Mouse (Mus musculus) limb, embryonic 12.5 days (tissue): ENCODE data around the gene Xpo5. TPM values are rescaled to one million over a fixed set of nuclear protein-coding genes. Genes with fewer than 3 reads are reported as not detected.

Experiments used
- ATAC-seq: fragments of 200-750 bp; cut with Nextera tagmentation; 2 replicates; pipeline ENCODE4 v1.8.0; 2017; ENCODE audit warnings: low read depth, moderate TSS enrichment; ENCODE audit not compliant: insufficient number of reproducible peaks, insufficient read depth, low FRiP score, low TSS enrichment
- H3K27ac ChIP-seq: fragments of 300-500 bp; sonication (generic); 2 replicates; pipeline ENCODE4 v1.5.1; 2016; ENCODE audit warnings: mild to moderate bottlenecking, moderate library complexity
- H3K27me3 ChIP-seq: fragments of 300-500 bp; sonication (generic); 2 replicates; pipeline ENCODE4 v1.6.1; 2016; ENCODE audit warnings: mild to moderate bottlenecking, moderate library complexity
- H3K36me3 ChIP-seq: fragments of 300-500 bp; sonication (generic); 2 replicates; pipeline ENCODE4 v1.6.1; 2016; ENCODE audit warnings: mild to moderate bottlenecking, moderate library complexity
- H3K4me1 ChIP-seq: fragments of 300-500 bp; sonication (generic); replicated peaks from 2 replicates; pipeline ENCODE4 v1.6.1; 2016
- H3K4me2 ChIP-seq: fragments of 300-500 bp; sonication (generic); 2 replicates; pipeline ENCODE4 v1.6.1; 2016; ENCODE audit warnings: mild to moderate bottlenecking, moderate library complexity
- H3K4me3 ChIP-seq: fragments of 300-500 bp; sonication (generic); replicated peaks from 2 replicates; pipeline ENCODE4 v1.5.1; 2016; ENCODE audit warnings: mild to moderate bottlenecking
- H3K9ac ChIP-seq: fragments of 300-500 bp; sonication (generic); replicated peaks from 2 replicates; pipeline ENCODE4 v1.6.1; 2016; ENCODE audit warnings: mild to moderate bottlenecking, moderate library complexity
- H3K9me3 ChIP-seq: fragments of 300-500 bp; sonication (generic); 2 replicates; pipeline ENCODE4 v1.6.1; 2016; ENCODE audit warnings: mild to moderate bottlenecking, moderate library complexity
- WGBS: fragments of 180-500 bp; shearing (Covaris S2); methylation state at CpG from one replicate; pipeline ENCODE4 v1.1.7; 2016; 5-methylcytosine and 5-hydroxymethylcytosine counted together
- polyA plus RNA-seq: library from polyadenylated mRNA; unstranded; fragments of >200 nt; fragmentation: Nextera tagmentation; extraction: Ambion mirVana; gene quantifications from 2 replicates; pipeline ENCODE4 v1.2.1, GENCODE M21; 2016

Xpo5 gene
- polyA plus RNA-seq, 1 experiment from 2014 or later = 63.1 TPM

- Histone ChIP-seq H3K4me2 (peak overlapping the region; percentile 92), H3K9ac (0 out of 2 replicates have a peak overlapping the region, but pooled peaks have one; percentile 13), H3K27me3 (no peaks in the 10 kb centered on the region), H3K9me3 (no peaks in the 10 kb centered on the region), H3K36me3 (peaks cover 50% of the 10 kb centered on the region), H3K27ac (no peak overlapping the region), H3K4me3 (peak overlapping the region; percentile 94), H3K4me1 (peaks cover 25% of the 10 kb centered on the region)
- no peak for ATAC-seq
- WGBS = 76% methylated on average over 6 of the region's 6 CpGs
Measured at GRCm38 (mm10) chr17:46201151-46201550, 1.4 kb upstream of the Xpo5 start.

DNA sequence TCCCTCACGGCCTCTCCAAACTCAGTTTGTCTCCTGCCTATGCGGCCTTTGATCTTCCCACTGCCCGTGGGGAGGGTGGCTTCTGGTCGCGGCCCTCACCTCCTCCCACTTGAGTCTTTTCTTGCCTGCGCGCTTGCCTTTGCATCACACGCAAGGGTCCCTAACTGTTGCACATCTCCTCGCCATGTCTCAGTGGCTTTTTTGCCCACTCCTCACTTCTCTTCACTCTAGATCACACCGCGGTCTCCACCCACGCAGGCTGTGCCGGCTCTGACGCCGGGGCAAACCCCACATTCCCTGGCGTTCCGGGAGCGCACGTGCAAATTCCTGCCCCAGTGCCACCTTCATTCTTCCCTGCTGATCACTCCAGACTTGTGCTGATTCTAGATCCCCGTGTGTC, 496 bp downstream of the Xpo5 start:
- peak overlapping the region; percentile 83 for H3K27ac ChIP-seq
- ATAC-seq = peak; percentile 58; the same call in 1 of the 2 replicates
- peak overlapping the region; percentile 94 for H3K4me3 ChIP-seq
- H3K36me3 ChIP-seq = peaks cover 50% of the 10 kb centered on the region
- H3K9ac ChIP-seq = peak overlapping the region; percentile 86
- under 1% methylated on average over 20 of the region's 20 CpGs for WGBS
- peaks cover 25% of the 10 kb centered on the region for H3K4me1 ChIP-seq
- peak overlapping the region; percentile 92 for H3K4me2 ChIP-seq
- H3K9me3 ChIP-seq = no peaks in the 10 kb centered on the region
- no peaks in the 10 kb centered on the region for H3K27me3 ChIP-seq

DNA sequence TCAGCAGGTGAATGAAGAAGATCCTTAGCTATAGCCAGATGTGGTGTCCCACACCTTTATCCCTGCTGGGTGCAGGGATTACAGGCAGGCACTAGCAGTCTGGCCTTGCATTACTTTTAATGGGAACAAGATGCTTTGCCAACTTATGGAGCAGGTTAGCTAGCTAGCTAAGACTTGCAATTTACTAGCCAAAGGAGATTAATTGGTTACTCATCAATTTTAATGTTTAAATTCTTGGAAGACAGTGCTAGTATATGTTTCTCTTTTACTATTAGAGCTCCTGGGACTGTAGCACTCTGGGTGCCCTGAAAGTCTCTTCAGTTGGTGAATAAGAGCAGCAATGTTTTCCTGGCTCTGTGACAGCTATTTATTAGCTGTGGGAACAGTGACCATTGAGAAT, 4.1 kb downstream of the Xpo5 start:
- ATAC-seq = no peak
- no peak overlapping the region for H3K4me2 ChIP-seq
- H3K36me3 ChIP-seq = peaks cover 69% of the 10 kb centered on the region

DNA sequence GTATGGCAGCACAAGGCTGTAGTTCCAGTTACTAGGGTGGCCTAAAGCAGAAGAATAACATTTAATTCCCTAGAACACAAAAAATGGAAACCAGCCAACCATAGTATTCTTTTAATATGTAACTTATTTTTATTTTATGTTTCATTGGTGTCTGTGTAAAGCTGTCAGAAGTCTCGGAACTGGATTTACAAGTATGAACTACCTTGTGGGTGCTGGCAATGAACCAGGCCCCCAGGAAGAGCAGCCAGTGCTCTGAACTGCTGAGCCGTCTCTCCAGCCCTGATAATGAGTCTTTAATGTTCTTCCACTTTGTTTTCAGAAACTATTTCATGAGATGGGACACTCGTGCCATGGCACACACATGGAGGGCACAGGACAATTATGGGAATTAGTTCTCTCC, 8.0 kb downstream of the Xpo5 start:
- Histone ChIP-seq H3K36me3 (peaks cover 96% of the 10 kb centered on the region), H3K9me3 (no peaks in the 10 kb centered on the region), H3K4me2 (no peak overlapping the region), H3K27me3 (no peaks in the 10 kb centered on the region), H3K4me1 (no peaks in the 10 kb centered on the region), H3K27ac (no peak overlapping the region), H3K4me3 (no peak overlapping the region), H3K9ac (no peak overlapping the region)
- 93% methylated on average over 3 of the region's 3 CpGs for WGBS
- no peak for ATAC-seq

More for the DNA sequence above, 4.1 kb downstream of the Xpo5 start:
- Histone ChIP-seq H3K4me1 (peaks cover 14% of the 10 kb centered on the region), H3K4me3 (no peak overlapping the region), H3K27me3 (no peaks in the 10 kb centered on the region), H3K9ac (no peak overlapping the region), H3K27ac (no peak overlapping the region), H3K9me3 (no peaks in the 10 kb centered on the region)

- no peaks in the 10 kb centered on the region for H3K4me1 ChIP-seq
- WGBS = 85% methylated on average over 3 of the region's 3 CpGs
- no peak for ATAC-seq
- peaks cover 100% of the 10 kb centered on the region for H3K36me3 ChIP-seq
- no peak overlapping the region for H3K9ac ChIP-seq
- H3K9me3 ChIP-seq = no peaks in the 10 kb centered on the region
- no peaks in the 10 kb centered on the region for H3K27me3 ChIP-seq
- H3K4me3 ChIP-seq = no peak overlapping the region
- no peak overlapping the region for H3K27ac ChIP-seq
- no peak overlapping the region for H3K4me2 ChIP-seq
Measured at GRCm38 (mm10) chr17:46221601-46222000, 19.0 kb downstream of the Xpo5 start.

DNA sequence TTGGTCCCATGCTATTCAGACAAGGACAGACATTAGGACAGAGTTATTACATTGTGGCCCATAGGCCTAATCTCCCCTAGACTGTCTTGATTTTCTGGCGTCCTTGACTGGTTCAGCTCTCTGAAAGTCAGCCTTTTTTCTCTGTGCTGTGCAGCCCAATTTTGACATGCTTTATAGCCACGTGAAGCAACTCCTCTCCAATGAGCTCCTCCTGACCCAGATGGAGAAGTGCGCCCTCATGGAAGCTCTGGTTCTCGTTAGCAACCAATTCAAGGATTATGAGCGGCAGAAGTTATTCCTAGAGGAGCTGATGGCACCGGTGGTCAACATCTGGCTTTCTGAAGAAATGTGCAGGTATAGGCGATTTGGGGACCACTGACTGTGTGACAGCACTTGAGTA, 25.0 kb downstream of the Xpo5 start:
- Histone ChIP-seq H3K4me3 (no peak overlapping the region), H3K9me3 (no peaks in the 10 kb centered on the region), H3K4me2 (no peak overlapping the region), H3K27me3 (no peaks in the 10 kb centered on the region), H3K27ac (no peak overlapping the region), H3K9ac (no peak overlapping the region), H3K36me3 (peaks cover 98% of the 10 kb centered on the region), H3K4me1 (no peaks in the 10 kb centered on the region)
- ATAC-seq = no peak
- 44% methylated on average over 7 of the region's 7 CpGs for WGBS

GRCm38 (mm10) chr17:46236067-46236466, 33.5 kb downstream of the Xpo5 start:
- no peaks in the 10 kb centered on the region for H3K4me1 ChIP-seq
- ATAC-seq = no peak
- H3K27ac ChIP-seq = no peak overlapping the region
- peaks cover 93% of the 10 kb centered on the region for H3K36me3 ChIP-seq
- 94% methylated on average over 1 of the region's 1 CpGs for WGBS
- no peaks in the 10 kb centered on the region for H3K27me3 ChIP-seq
- H3K4me2 ChIP-seq = no peak overlapping the region
- no peaks in the 10 kb centered on the region for H3K9me3 ChIP-seq
- no peak overlapping the region for H3K9ac ChIP-seq
- H3K4me3 ChIP-seq = no peak overlapping the region

- no peak overlapping the region for H3K27ac ChIP-seq
- H3K9ac ChIP-seq = no peak overlapping the region
- no peak overlapping the region for H3K4me2 ChIP-seq
- no peaks in the 10 kb centered on the region for H3K9me3 ChIP-seq
- WGBS = 86% methylated on average over 6 of the region's 6 CpGs
- H3K4me1 ChIP-seq = no peaks in the 10 kb centered on the region
- H3K36me3 ChIP-seq = peaks cover 95% of the 10 kb centered on the region
- no peaks in the 10 kb centered on the region for H3K27me3 ChIP-seq
- ATAC-seq = no peak
- no peak overlapping the region for H3K4me3 ChIP-seq
Measured at GRCm38 (mm10) chr17:46237079-46237478, 34.5 kb downstream of the Xpo5 start.

DNA sequence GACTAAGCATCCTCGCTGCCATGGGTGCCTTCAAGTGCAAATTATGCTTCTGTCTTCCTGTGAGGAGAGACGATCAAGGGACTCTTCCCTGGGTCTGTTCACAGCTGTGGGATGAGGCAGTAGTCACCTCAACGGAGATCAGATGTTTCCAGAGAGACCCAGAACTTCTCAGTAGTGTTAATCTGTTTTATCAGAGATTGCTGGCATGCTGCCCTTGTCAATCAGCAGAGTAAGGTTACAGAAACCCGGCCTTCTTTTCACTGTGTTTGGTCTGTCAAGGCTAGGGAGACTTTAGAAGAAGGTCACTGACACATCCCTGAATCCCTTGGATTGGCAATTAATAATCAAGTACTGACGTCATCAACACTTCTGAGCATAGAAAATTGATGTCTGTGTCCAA, 34.9 kb downstream of the Xpo5 start:
- no peaks in the 10 kb centered on the region for H3K4me1 ChIP-seq
- H3K4me2 ChIP-seq = no peak overlapping the region
- H3K9ac ChIP-seq = no peak overlapping the region
- H3K4me3 ChIP-seq = no peak overlapping the region
- peaks cover 95% of the 10 kb centered on the region for H3K36me3 ChIP-seq
- 86% methylated on average over 5 of the region's 5 CpGs for WGBS
- ATAC-seq = no peak
- H3K27ac ChIP-seq = no peak overlapping the region
- H3K9me3 ChIP-seq = no peaks in the 10 kb centered on the region
- H3K27me3 ChIP-seq = no peaks in the 10 kb centered on the region

DNA sequence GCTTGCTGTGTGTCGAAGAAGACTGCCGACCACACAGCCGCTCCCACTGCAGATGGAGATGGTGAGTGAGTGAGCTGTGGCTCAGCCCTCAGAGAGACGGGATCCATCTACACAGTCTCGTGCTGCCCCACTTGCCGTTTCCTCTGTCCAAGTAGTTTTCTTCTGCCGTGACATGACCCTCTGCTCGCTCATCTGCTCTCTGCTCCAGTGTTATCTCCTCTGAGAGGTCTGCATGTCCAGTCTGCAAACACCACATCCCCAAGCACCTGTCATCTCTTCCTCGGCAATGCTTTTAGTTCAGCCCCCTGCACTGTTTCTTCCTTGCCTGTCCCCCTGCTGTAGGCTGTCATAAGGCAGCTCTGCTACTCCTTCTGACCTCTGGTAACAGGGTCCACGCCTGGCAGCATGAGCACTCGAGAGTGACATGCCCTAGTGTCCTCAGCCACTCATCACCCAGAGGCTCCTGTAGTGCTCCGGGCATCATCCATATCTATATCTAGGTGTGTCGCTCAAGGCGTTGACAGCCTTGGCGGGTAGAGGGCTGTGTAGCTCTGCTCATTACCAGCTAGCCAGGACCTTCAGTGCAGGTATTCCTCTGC, 37.0 kb downstream of the Xpo5 start:
- ATAC-seq = no peak
- Histone ChIP-seq H3K4me3 (no peak overlapping the region), H3K4me1 (no peaks in the 10 kb centered on the region), H3K27me3 (no peaks in the 10 kb centered on the region), H3K36me3 (peaks cover 95% of the 10 kb centered on the region), H3K27ac (no peak overlapping the region), H3K4me2 (no peak overlapping the region), H3K9me3 (no peaks in the 10 kb centered on the region), H3K9ac (no peak overlapping the region)
- 95% methylated on average over 15 of the region's 15 CpGs for WGBS

DNA sequence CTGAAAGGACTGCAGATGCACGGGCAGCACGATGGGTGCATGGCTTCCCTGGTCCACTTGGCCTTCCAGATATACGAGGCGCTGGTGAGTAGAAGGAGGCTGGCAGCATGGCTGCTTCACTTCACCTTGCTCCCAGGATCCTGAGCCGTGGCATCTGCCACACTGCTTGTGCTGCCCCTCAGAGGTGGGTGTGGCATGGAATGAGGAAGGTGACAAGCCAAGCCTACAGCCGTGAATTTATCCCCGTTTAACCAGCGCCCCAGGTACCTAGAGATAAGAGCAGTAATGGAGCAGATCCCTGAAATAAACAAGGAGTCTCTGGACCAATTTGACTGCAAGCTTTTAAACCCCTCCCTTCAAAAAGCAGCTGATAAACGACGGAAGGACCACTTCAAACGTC, 38.9 kb downstream of the Xpo5 start:
- ATAC-seq = no peak
- Histone ChIP-seq H3K27me3 (no peaks in the 10 kb centered on the region), H3K4me1 (peaks cover under 1% of the 10 kb centered on the region; the same call in 1 of the 2 replicates), H3K36me3 (peaks cover 98% of the 10 kb centered on the region), H3K4me3 (no peak overlapping the region), H3K9me3 (no peaks in the 10 kb centered on the region), H3K4me2 (no peak overlapping the region), H3K27ac (no peak overlapping the region), H3K9ac (no peak overlapping the region)
- WGBS = 72% methylated on average over 11 of the region's 11 CpGs

DNA sequence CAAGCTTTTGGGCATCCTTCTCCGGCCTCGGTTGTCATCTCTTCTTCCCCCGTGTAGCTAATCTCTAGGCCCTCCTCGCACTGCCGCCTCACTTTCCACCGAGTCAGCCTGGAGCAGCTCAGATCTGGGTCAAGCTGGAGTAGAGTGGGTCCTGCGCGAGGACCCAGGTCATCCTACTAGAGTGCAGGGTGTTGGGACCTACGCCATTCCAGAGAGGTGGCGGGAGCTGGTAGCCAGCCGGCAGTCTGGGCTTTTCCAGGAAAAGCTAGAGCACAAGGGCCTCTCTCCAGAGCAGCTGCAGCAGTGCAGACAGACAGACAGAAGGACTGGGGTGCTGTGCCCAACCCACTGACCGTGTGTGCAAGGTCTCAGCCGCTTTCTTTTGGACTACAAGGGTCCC, 39.7 kb downstream of the Xpo5 start:
- H3K4me1 ChIP-seq = peaks cover 7% of the 10 kb centered on the region
- H3K27me3 ChIP-seq = no peaks in the 10 kb centered on the region
- H3K4me2 ChIP-seq = no peak overlapping the region
- WGBS = 87% methylated on average over 13 of the region's 13 CpGs
- H3K27ac ChIP-seq = no peak overlapping the region
- no peaks in the 10 kb centered on the region for H3K9me3 ChIP-seq
- no peak overlapping the region for H3K9ac ChIP-seq
- ATAC-seq = no peak
- H3K36me3 ChIP-seq = peaks cover 94% of the 10 kb centered on the region
- no peak overlapping the region for H3K4me3 ChIP-seq
